Mouse (Mus musculus): ENCODE data around the gene Gm20388.

DNA sequence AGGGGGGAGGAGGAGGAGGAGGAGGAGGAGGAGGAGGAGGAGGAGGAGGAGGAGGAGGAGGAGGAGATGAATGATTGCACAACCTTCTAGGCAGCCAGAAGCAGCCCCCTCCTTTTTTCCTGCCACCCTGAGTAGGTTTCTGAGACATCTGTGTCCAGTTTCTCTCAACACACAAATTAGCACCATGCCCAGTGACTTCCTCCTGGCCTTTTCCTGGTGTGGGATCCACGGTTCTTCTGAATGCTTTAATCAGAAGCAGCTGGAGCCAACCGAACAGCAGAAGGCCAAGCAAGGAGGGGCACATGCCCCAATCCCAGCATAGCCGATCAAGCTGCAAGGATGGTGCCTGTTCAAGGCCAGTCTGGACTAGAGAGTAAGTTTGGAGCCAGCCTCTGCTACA is 3889.2 kb downstream of the Gm20388 start:
- TF ChIP-seq GATA1 (IDR thresholded peaks at IDR 0.05; ENCODE audit: borderline replicate concordance, low read length) = no peak
- no peak for TF ChIP-seq CTCF (IDR thresholded peaks at IDR 0.05; ENCODE audit: low read depth, low read length)
- no peak for TF ChIP-seq TAL1 (conservative IDR thresholded peaks at IDR 0.05; ENCODE audit: low read depth, low read length)

Data from G1E (cell line).